Mouse (Mus musculus): ENCODE results near the gene Ttc17. TPM values are rescaled to one million over a fixed set of nuclear protein-coding genes. Genes with fewer than 3 reads are reported as not detected.
A peak's percentile ranks its signal among the peaks of the same experiment; 100 is the strongest.

Ttc17 gene
- total RNA-seq, 2 experiments from 2014 or later = 28.3 to 29.9 TPM

DNA sequence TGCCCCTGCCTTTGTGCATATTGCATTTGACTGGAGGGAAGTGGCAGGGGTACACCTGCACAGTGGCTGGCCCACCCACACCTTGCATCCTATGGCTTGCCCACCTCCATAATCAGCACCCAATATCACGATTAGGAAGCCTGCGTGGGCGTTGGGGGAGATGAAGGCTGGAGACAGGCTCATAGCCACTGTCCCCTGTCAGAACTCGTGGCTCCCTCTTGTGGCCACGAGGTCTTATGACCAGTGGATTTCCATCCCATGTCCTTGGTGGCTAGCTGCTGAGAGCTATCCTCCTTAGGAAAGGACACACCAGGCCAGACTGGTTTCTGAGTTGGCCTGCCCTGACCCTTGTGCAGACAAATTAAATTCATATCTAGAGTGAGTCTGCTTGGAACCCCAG, 116.0 kb downstream of the Ttc17 start:
- peak; percentile 47 to 80 for DNase-seq

DNA sequence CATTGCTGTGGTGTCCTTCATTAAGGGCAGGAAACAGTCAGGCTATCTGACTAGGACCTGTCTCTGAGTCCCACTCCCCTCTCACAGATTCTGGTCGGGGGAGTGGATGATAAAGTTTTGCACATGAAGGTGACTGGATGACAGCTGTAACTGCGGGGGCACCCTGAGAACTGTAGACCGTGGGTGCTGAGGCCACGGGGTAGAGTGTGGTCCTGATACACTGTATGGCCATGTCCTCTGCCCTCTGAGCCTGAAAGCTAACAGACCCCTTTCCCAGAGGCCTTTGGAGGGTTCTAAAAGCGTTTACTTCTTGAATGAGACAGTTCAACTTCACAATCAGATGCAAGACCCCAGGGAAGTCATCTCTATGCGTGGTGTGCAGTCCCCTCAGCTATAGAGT, 116.8 kb downstream of the Ttc17 start:
- DNase-seq = no peak

DNA sequence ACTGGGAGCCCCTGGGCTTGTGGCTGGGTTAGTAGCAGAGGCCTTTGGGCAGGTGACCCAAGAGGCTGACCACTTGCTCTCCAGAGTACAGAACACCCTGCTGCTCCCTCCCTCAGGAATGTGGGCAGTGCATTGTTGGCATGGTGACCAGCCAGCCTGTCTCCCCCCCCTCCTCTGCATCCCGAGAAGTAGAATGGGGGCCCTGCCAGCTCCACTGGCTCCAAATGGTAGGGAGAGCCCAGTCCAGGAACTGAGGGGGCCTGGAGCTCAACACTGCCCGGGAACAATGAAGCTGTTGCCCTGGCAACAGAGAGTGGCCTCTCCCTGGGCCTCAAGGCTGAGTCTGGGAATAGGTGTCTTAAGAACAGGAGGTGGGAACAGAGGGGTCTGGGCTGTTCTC, 117.3 kb downstream of the Ttc17 start:
- no peak for DNase-seq

GRCm38 (mm10) chr2:94288086-94288485, 118.4 kb downstream of the Ttc17 start:
- DNase-seq = no peak

- no peak for DNase-seq
These were observed 119.1 kb downstream of the Ttc17 start for GRCm38 (mm10) chr2:94287435-94287834.

DNA sequence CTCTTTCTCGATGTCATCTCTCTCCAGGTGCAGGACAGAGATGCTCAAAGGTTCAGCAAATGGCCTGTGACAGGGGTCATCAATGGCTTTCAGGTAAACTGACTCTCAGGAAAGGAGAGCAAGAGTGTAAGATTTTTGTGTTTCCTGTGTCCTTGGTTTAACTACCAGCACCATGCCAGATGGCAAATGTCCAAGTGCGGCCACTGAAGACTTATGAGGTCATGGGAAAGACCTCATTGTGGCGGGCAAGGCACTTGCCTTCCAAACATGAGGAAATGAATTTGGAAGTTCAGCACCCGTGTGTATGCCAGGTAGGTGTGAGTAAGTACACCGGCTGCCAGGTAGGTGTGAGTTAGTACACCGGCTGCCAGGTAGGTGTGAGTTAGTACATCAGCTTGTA, 123.0 kb downstream of the Ttc17 start:
- no peak for DNase-seq

- no peak for DNase-seq
These were observed 126.9 kb downstream of the Ttc17 start for GRCm38 (mm10) chr2:94279596-94279995.

DNA sequence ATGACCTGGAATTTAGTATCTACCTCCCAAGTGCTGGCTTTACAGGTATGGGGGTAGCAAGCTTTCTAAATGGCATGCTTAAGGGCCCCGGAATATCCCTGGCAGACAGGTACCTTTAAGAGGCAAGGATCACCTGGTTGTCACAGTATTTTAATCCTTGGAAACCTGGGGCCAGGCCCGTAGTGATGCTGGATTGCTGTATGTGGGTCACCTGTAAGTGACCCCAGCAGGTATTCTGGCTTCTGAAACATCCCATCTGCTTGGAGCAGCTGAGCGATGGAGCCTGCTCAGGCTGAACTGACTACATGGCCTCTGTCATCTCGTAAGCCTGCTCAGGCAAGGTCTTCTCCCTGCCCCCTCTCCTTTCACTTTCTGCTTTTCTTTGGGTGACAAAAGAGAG, 130.4 kb downstream of the Ttc17 start:
- no peak for DNase-seq

GRCm38 (mm10) chr2:94275658-94276057, 130.8 kb downstream of the Ttc17 start:
- no peak for DNase-seq

DNA sequence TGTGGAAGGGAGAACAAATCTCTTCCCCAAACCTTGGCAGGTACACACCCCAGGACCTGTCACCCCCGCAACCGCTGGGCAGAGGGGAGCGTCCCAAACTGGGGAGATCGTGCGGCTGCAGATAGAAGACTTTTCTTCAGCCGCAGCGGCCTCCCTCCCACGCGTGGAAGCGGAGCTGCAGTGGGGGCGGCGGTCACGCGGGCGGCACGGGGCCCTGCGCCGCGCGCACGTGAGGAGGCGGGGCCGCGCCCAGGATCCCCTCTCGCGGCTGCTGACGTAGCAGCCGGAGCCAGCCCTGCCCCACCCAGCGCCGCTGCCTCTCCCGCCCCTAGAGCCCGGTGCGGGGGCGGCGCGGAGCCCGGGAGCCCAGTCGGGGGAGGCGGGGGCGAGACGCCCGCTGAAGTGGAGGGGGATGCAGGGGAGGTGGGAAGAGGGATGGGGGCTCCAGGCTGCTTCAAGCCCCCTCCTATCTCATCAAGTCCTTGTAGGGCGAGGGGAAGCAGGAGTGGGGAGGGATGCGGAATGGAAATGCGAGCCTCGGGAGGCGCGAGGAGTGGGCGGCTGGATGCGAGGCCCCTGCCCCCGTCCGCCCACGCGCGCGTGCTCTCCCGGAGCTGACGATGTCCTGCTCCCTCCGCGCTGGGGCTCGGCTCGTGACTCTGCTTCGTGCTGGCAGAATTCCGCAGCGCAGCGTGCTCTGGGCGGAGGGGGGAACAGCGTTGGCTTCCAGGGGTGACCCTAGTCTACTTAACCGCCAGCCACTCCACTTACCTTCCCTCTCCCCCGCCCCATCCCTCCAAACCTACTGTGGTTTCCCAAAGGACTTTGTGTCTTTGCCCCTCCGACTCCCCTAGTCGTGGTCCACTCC, 133.1 kb downstream of the Ttc17 start:
- DNase-seq = peak; percentile 81 to 87

- DNase-seq = no peak
These were observed 135.3 kb downstream of the Ttc17 start for GRCm38 (mm10) chr2:94271176-94271575.

GRCm38 (mm10) chr2:94268835-94269234, 137.7 kb downstream of the Ttc17 start:
- DNase-seq = no peak

GRCm38 (mm10) chr2:94267213-94267850, 139.2 kb downstream of the Ttc17 start:
- DNase-seq = no peak

- no peak for DNase-seq
These were observed 139.9 kb downstream of the Ttc17 start for GRCm38 (mm10) chr2:94266381-94267160.

GRCm38 (mm10) chr2:94265221-94266191, 141.0 kb downstream of the Ttc17 start:
- peak; percentile 57 to 66 for DNase-seq

DNA sequence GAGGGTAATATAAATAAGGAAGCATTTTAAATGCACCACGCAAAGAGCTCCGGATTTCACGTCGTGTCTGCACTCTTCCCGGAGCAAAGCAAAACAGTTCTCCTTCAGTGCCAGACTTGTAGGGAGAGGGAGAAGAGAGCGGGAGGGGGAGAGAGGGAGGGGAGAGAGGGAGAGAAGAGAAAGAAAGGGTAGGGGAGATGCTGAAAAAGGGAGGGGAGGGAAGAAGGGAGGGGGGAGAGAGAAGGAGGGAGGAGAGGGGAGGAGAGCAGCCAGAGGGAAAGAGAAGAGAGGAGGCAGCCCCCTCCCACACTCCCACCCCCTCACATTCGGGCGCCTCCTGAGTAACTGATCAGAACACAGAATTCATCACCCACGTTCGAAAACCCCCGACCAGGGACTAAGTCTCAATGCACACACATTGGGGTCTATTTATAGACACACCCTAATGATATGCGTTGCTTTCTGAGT, 141.8 kb downstream of the Ttc17 start:
- no peak for DNase-seq

DNA sequence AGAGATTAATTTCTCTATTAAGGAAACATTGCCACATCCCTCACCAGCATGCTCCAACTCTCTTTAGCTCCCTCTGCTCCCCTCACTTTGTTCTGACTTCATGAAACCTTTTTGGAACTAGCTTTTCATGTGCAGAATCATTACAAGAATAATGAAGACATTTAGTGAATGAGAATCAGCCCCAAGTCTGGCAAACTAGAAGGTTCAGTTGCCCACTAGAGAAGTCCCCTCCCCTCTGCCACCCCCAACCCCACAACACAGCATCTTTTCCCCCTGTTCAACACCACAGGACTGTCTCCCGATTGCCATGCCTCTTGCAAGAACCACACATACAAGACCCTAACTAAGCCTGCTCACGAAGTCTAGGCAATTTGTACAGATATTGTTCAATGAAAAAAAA, 142.5 kb downstream of the Ttc17 start:
- no peak for DNase-seq

DNA sequence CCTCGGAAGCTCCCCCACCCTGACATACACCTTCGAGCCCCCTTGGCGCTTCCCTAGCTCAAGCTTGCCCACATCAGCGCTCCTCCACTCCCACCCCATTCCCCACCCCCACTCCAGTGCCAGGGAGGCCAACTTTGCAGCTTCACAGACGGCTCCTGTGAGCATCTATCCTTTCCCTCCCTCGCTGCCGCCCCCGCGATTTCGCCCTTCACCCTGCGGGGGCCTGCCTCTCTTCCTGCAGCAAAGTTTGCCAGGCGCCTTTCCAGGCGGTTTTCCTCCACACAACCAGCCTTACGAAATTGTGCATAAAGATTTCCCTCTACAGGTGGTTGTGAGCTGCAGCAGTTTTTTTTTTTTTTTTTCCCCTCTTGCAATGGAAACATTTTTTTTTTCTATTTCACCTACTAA, 143.0 kb downstream of the Ttc17 start:
- DNase-seq = peak in 1 of 2 experiments; percentile 23

DNA sequence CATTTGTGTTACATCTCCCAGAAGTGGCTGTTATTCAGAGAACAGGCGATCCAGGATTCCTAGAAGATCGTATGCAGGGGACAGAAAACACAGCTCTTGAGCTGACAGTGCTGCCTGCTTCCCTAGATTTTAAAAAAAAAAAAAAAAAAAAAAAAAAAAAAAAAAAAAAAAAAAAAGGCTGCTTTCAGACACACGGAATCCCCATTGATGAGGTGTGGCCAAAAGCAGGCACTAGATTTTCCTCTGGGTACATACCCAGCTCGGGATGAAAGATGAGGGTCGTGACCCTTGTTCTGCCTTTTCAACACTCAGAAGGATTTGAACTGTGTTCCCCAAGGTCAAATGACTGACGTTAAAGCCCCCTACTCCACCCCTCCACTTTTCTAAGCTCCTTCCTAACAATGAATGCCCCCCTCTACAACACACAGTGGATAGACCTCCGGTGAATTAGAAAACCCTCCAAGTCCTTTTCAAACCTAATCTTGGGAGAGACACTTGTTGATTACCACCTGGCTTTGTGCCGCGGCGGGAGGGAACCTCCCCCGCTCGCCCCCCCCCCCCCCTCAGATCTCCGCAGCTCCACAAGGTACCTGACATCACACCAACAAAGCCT, 143.5 kb downstream of the Ttc17 start:
- DNase-seq = no peak

DNA sequence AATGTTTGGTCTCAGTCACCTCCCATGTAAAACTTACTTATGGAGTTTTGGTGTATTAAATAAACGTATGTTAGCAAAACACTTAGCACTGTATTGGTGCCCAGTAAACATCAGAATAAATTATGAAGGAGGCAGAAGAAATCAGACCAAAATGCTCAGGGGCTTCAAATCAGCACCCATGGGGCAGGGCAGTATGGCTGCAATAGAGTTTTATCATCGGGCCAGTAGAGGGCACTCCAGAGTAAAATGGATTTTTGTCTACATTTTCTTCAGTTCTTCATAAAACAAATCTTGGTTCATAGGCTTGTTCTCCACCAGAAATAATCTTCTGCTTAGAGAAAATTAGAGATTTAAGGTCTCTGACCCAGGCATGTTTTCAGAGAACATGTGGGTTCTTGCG, 152.4 kb downstream of the Ttc17 start:
- DNase-seq = peak in 1 of 2 experiments; percentile 64

All from heart, adult 18-20 months (tissue).